Mouse (Mus musculus) urinary bladder, adult 18-20 months (tissue): ENCODE measurements around the gene Cep350.
"Not testable (repeated sequence)": the region's sequence is repeated elsewhere in the genome, so short reads cannot be mapped to it uniquely, and the experiment has no call there.

Experiments
- DNase-seq, 2 experiments: peaks; one replicate each; pipeline ENCODE4 v3.0.0; 2022; ENCODE audit warnings: low spot score in 2 of 2, mixed read lengths in 2 of 2

Gene Cep350

GRCm38 (mm10) chr1:155886846-155887245, 86.2 kb downstream of the Cep350 start:
- no peak for DNase-seq

GRCm38 (mm10) chr1:155882646-155883231, 90.3 kb downstream of the Cep350 start:
- not testable (repeated sequence) for DNase-seq

GRCm38 (mm10) chr1:155879596-155879995, 93.5 kb downstream of the Cep350 start:
- no peak for DNase-seq

- DNase-seq, result no peak
These were observed 110.1 kb downstream of the Cep350 start for GRCm38 (mm10) chr1:155862967-155863366.

GRCm38 (mm10) chr1:155854926-155855702, 117.9 kb downstream of the Cep350 start:
- no peak for DNase-seq

- DNase-seq, result no peak
These were observed 120.0 kb downstream of the Cep350 start for GRCm38 (mm10) chr1:155853009-155853408.

- no peak for DNase-seq
These were observed 128.8 kb downstream of the Cep350 start for GRCm38 (mm10) chr1:155844235-155844634.

GRCm38 (mm10) chr1:155843538-155843937, 129.5 kb downstream of the Cep350 start:
- no peak for DNase-seq

- DNase-seq, result no peak
These were observed 137.4 kb downstream of the Cep350 start for GRCm38 (mm10) chr1:155835667-155836066.

GRCm38 (mm10) chr1:155833610-155834009, 139.4 kb downstream of the Cep350 start:
- DNase-seq, result no peak

GRCm38 (mm10) chr1:155831958-155832357, 141.1 kb downstream of the Cep350 start:
- no peak for DNase-seq

GRCm38 (mm10) chr1:155830861-155831260, 142.2 kb downstream of the Cep350 start:
- no peak for DNase-seq

GRCm38 (mm10) chr1:155827703-155828295, 145.3 kb downstream of the Cep350 start:
- no peak for DNase-seq

- no peak for DNase-seq
These were observed 146.2 kb downstream of the Cep350 start for GRCm38 (mm10) chr1:155826803-155827395.

GRCm38 (mm10) chr1:155825940-155826716, 146.9 kb downstream of the Cep350 start:
- DNase-seq, result no peak

GRCm38 (mm10) chr1:155820646-155821045, 152.4 kb downstream of the Cep350 start:
- DNase-seq, result no peak

GRCm38 (mm10) chr1:155816167-155816566, 156.9 kb downstream of the Cep350 start:
- no peak for DNase-seq

- DNase-seq, result peak; percentile 80 to 86
These were observed 160.2 kb downstream of the Cep350 start, which contains the start of gene Qsox1 for GRCm38 (mm10) chr1:155812581-155813499. Qsox1 (minus strand) TSS chr1:155812889.

- DNase-seq, result no peak
These were observed 161.0 kb downstream of the Cep350 start for GRCm38 (mm10) chr1:155811995-155812580.

- peak in 1 of 2 experiments; percentile 44 for DNase-seq
These were observed 162.4 kb downstream of the Cep350 start for GRCm38 (mm10) chr1:155810616-155811015.
